Mouse (Mus musculus): ENCODE measurements around the gene Irgc1.

DNA sequence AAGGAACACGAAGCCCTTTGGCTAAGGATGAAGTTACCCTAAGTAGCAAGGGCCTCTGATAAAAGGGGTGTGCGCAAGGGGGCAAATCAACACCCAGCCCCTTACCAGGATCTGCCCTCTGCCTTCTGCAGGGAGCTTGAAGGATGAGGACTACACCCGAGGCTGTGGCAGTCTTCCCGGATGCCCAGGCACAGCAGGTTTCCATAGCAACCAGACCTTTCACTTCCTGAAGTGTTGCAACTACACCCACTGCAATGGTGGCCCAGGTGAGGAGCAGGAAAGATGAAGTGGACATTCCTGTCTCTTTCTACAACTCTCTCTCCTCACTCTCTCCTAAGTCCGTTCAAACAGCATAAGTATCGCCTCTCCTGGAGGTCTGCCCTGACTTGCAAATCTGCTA lies 20.3 kb upstream of the Irgc1 start:
- TF ChIP-seq EP300 (IDR thresholded peaks at IDR 0.05), result no peak
- no peak for TF ChIP-seq CTCF (IDR thresholded peaks at IDR 0.05)
